Mouse (Mus musculus) bone marrow macrophage, adult 2 months (primary cell): Measurements from ENCODE around the gene Myo16.

Experiments
- CTCF ChIP-seq: IDR thresholded peaks from 2 replicates; pipeline ENCODE4 v1.5.1; 2012; ENCODE audit warnings: low read depth, mild to moderate bottlenecking, low read length, moderate library complexity
- POLR2A ChIP-seq: IDR thresholded peaks from 2 replicates; pipeline ENCODE4 v1.6.1; 2012; ENCODE audit warnings: mild to moderate bottlenecking, low read depth, low read length, borderline replicate concordance

DNA sequence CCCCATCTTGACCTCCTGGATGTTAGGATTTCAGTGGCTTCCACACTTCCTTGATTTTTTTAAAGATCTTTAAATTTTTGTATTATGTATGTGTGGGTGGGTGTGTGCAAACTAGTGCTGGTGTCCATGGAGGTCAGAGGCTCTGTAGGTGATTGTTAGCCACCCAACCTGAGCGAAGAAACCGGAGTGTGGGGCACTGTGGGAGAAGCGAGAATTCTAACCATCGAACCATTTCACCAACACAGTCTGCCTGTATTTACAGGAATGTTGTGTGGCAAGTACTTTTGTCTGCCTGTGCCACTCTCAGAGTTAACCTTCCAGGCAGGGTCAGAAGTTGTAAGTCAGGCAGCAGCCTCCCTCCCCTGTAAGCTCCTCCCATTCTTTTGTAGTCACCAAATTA lies 22.3 kb downstream of the Myo16 start:
- TF ChIP-seq CTCF, result no peak
- TF ChIP-seq POLR2A, result no peak
